Mouse (Mus musculus) midbrain, embryonic 12.5 days (tissue): ENCODE data around the gene Pex10. TPM values are rescaled to one million over a fixed set of nuclear protein-coding genes. Genes with fewer than 3 reads are reported as not detected.

Experiments used
- polyA plus RNA-seq: library from polyadenylated mRNA; unstranded; fragments of >200 nt; fragmentation: Nextera tagmentation; extraction: Ambion mirVana; gene quantifications from 2 replicates; pipeline ENCODE4 v1.2.1, GENCODE M21; 2016

Gene Pex10
- polyA plus RNA-seq, 1 experiment from 2014 or later = 19.2 TPM

Other genes with a start within 250 kb of the Pex10 start
- gene Ttc34, start 229.6 kb upstream of the Pex10 start, polyA plus RNA-seq = 0.16 and 0.46 TPM in 2 replicates
- 0.19 and 0.37 TPM in 2 replicates for gene Mmel1, start 197.4 kb upstream of the Pex10 start, polyA plus RNA-seq
- gene Fam213b, start 167.9 kb upstream of the Pex10 start, polyA plus RNA-seq = 33.2 and 36.0 TPM in 2 replicates
- 0.78 and 1.0 TPM in 2 replicates for gene Tnfrsf14, start 138.5 kb upstream of the Pex10 start, polyA plus RNA-seq
- 800 and 870 TPM in 2 replicates for gene Hes5, start 106.1 kb upstream of the Pex10 start, polyA plus RNA-seq
- 48.5 and 50.2 TPM in 2 replicates for gene Pank4, start 102.9 kb upstream of the Pex10 start, polyA plus RNA-seq
- 3.6 and 3.7 TPM in 2 replicates for gene Plch2, start 10.2 kb upstream of the Pex10 start, polyA plus RNA-seq
- 122 and 132 TPM in 2 replicates for gene Rer1, start 19.4 kb downstream of the Pex10 start, polyA plus RNA-seq
- gene Morn1, start 19.6 kb downstream of the Pex10 start, polyA plus RNA-seq = 5.6 and 5.7 TPM in 2 replicates
- gene Ski, start 155.6 kb downstream of the Pex10 start, polyA plus RNA-seq = 11.2 and 12.2 TPM in 2 replicates
- gene Faap20, start 182.8 kb downstream of the Pex10 start, polyA plus RNA-seq = 102 TPM in 2 replicates